Mouse (Mus musculus) Patski (cell line): ENCODE data around the gene Rxra. TPM values are rescaled to one million over a fixed set of nuclear protein-coding genes. Genes with fewer than 3 reads are reported as not detected.

Experiments
- ATAC-seq: fragments of 100-300 bp; one replicate; pipeline ENCODE4 v1.8.0; 2021
- CTCF ChIA-PET: fragments of 350-600 bp; sonication (Branson Sonifier 250); formaldehyde crosslinking; loops from one replicate; lab custom pipeline; 2022; ENCODE audit warnings: inconsistent platforms; lab: Charles Lee
- POLR2A ChIA-PET: fragments of 350-600 bp; sonication (Branson Sonifier 250); formaldehyde crosslinking; loops from one replicate; lab custom pipeline; 2022; ENCODE audit warnings: antibody characterized with exemption, inconsistent platforms; lab: Charles Lee
- DNase-seq: peaks from one replicate; pipeline ENCODE4 v3.0.0-alpha.2; 2011; ENCODE audit warnings: low read depth, low spot score
- H3K27me3 ChIP-seq: fragments of 371-371 bp; one replicate; pipeline ENCODE4 v1.5.1; 2021
- CTCF ChIP-seq: fragments of 100-300 bp; IDR thresholded peaks from one replicate; pipeline ENCODE4 v1.5.1; 2021
- in situ Hi-C: fragments of 300-500 bp; cut with MboI; formaldehyde crosslinking; loops from 3 replicates; pipeline ENCODE4 v1.11.1; 2018; ENCODE audit warnings: low pct_unique_long_range_greater_than_20kb, mixed read lengths
- polyA plus RNA-seq: library from polyadenylated mRNA; unstranded; gene quantifications from one replicate; pipeline ENCODE4 v1.2.3, GENCODE M21; 2021

Rxra gene
- polyA plus RNA-seq, 1 experiment from 2014 or later = 31.1 TPM

- ChIA-PET CTCF (interaction anchor here (1.2 kb wide), 1 partner anchor 17 kb away, joined by 4 read pairs; no protein-coding TSS in a partner anchor), POLR2A (interaction anchor here (0.7 kb wide), 1 partner anchor 1060 kb away, joined by 4 read pairs; no protein-coding TSS in a partner anchor)
- no peak for TF ChIP-seq CTCF
- ATAC-seq (no peak), DNase-seq (no peak)
- in situ Hi-C loops = no loop called here
- H3K27me3 ChIP-seq = no peaks in the 10 kb centered on the region
Measured at GRCm38 (mm10) chr2:27716339-27716738, 40.1 kb downstream of the Rxra start.

GRCm38 (mm10) chr2:27718191-27718590 lies 42.0 kb downstream of the Rxra start:
- TF ChIP-seq CTCF = no peak
- peak; percentile 28 for DNase-seq
- in situ Hi-C loops = no loop called here

GRCm38 (mm10) chr2:27719601-27720000 lies 43.4 kb downstream of the Rxra start:
- ATAC-seq (no peak), DNase-seq (no peak)
- CTCF ChIA-PET = interaction anchor here (1.4 kb wide), 1 partner anchor 11 kb away, joined by 3 read pairs; no protein-coding TSS in a partner anchor
- H3K27me3 ChIP-seq = no peaks in the 10 kb centered on the region
- in situ Hi-C loops = no loop called here
- POLR2A ChIA-PET = interaction anchor here (0.6 kb wide), 1 partner anchor 20 kb away, joined by 4 read pairs; no protein-coding TSS in a partner anchor
- TF ChIP-seq CTCF = no peak

More at GRCm38 (mm10) chr2:27718191-27718590, 42.0 kb downstream of the Rxra start:
- H3K27me3 ChIP-seq = no peaks in the 10 kb centered on the region
- CTCF ChIA-PET = interaction anchor here (1.0 kb wide), 1 partner anchor 38 kb away, joined by 3 read pairs; no protein-coding TSS in a partner anchor
- ATAC-seq = peak; percentile 67
- POLR2A ChIA-PET = interaction anchor here (0.8 kb wide), 1 partner anchor 12 kb away, joined by 8 read pairs; no protein-coding TSS in a partner anchor

GRCm38 (mm10) chr2:27721611-27722010 lies 45.4 kb downstream of the Rxra start:
- no peak for DNase-seq
- TF ChIP-seq CTCF = no peak
- no peaks in the 10 kb centered on the region for H3K27me3 ChIP-seq
- in situ Hi-C loops = no loop called here
- ChIA-PET CTCF (no interaction called here), POLR2A (no interaction called here)
- no peak for ATAC-seq

- ATAC-seq (no peak), DNase-seq (no peak)
- POLR2A ChIA-PET = no interaction called here
- no peaks in the 10 kb centered on the region for H3K27me3 ChIP-seq
- CTCF ChIA-PET = interaction anchor here (1.2 kb wide), 1 partner anchor 13 kb away, joined by 3 read pairs; no protein-coding TSS in a partner anchor
- in situ Hi-C loops = no loop called here
- TF ChIP-seq CTCF = no peak
Measured at GRCm38 (mm10) chr2:27724729-27725316, 48.6 kb downstream of the Rxra start.

GRCm38 (mm10) chr2:27727994-27728854 lies 52.0 kb downstream of the Rxra start:
- H3K27me3 ChIP-seq = no peaks in the 10 kb centered on the region
- in situ Hi-C loops = no loop called here
- no peak for TF ChIP-seq CTCF
- ChIA-PET CTCF (no interaction called here), POLR2A (no interaction called here)
- DNase-seq (no peak), ATAC-seq (no peak)

GRCm38 (mm10) chr2:27729009-27729408 lies 52.8 kb downstream of the Rxra start:
- DNase-seq = no peak
- TF ChIP-seq CTCF = no peak
- no peaks in the 10 kb centered on the region for H3K27me3 ChIP-seq
- in situ Hi-C loops = no loop called here
- no peak for ATAC-seq
- ChIA-PET CTCF (no interaction called here), POLR2A (no interaction called here)

- no peak for TF ChIP-seq CTCF
- DNase-seq (no peak), ATAC-seq (no peak)
- in situ Hi-C loops = no loop called here
- POLR2A ChIA-PET = no interaction called here
- CTCF ChIA-PET = interaction anchor here (0.9 to 1.3 kb wide), 2 partner anchors 11 to 31 kb away, joined by 3 to 4 read pairs; no protein-coding TSS in a partner anchor
- H3K27me3 ChIP-seq = no peaks in the 10 kb centered on the region
Measured at GRCm38 (mm10) chr2:27730002-27730905, 54.0 kb downstream of the Rxra start.

- ChIA-PET POLR2A (no interaction called here), CTCF (interaction anchor here (0.6 kb wide), 1 partner anchor 181 kb away, joined by 3 read pairs; no protein-coding TSS in a partner anchor)
- ATAC-seq = no peak
- DNase-seq = no peak
- no peaks in the 10 kb centered on the region for H3K27me3 ChIP-seq
- TF ChIP-seq CTCF = no peak
- in situ Hi-C loops = no loop called here
Measured at GRCm38 (mm10) chr2:27733021-27733420, 56.8 kb downstream of the Rxra start.

- no peak for TF ChIP-seq CTCF
- CTCF ChIA-PET = no interaction called here
- ATAC-seq (no peak), DNase-seq (no peak)
- in situ Hi-C loops = no loop called here
- no peaks in the 10 kb centered on the region for H3K27me3 ChIP-seq
- POLR2A ChIA-PET = interaction anchor here (0.5 kb wide), 1 partner anchor 119 kb away, joined by 3 read pairs; no protein-coding TSS in a partner anchor
Measured at GRCm38 (mm10) chr2:27734328-27734727, 58.1 kb downstream of the Rxra start.
